Mouse (Mus musculus): Measurements from ENCODE around the gene Slc2a1.

Gene Slc2a1

GRCm38 (mm10) chr4:119082740-119083231, 25.7 kb upstream of the Slc2a1 start:
- no peak overlapping the region for H3K4me3 ChIP-seq (replicated peaks; ENCODE audit: low read length)
- H3K27me3 ChIP-seq (ENCODE audit: insufficient read depth, low read length), result no peaks in the 10 kb centered on the region
- TF ChIP-seq NANOG (IDR thresholded peaks at IDR 0.05; ENCODE audit: borderline replicate concordance, low read length) (no peak), POU5F1 (IDR thresholded peaks at IDR 0.05; ENCODE audit: borderline replicate concordance, low read length) (no peak), CTCF (conservative IDR thresholded peaks at IDR 0.05; ENCODE audit: low read length) (no peak)
- H3K36me3 ChIP-seq (ENCODE audit: insufficient read depth, low read length), result no peaks in the 10 kb centered on the region; the same call in 1 of the 2 replicates
- H3K4me1 ChIP-seq (replicated peaks; ENCODE audit: low read depth, low read length), result peaks cover 47% of the 10 kb centered on the region
- H3K9me3 ChIP-seq (ENCODE audit: low read length), result peaks cover 10% of the 10 kb centered on the region

DNA sequence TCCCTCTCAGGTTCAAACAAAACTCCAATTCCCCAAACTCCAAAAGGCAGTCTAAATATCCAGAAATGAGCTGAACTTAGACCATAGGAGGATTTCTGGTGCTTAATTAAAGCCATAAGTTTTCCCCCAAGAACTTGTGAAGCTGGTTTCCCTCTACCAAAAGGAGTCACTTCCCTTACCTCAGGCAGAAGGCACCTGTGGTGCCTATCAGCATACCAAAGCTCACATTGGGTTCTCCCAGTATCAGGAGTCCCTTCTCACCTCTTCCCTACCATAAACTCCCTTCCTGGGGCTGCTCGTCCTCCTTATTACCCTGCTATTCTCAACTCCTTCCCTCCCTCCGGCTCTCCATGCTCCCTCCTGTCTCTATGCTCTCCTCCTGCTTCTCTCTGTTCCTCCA, 20.1 kb upstream of the Slc2a1 start:
- Histone ChIP-seq H3K27me3 (ENCODE audit: insufficient read depth, low read length) (peaks cover 3% of the 10 kb centered on the region; the same call in 1 of the 2 replicates), H3K4me3 (replicated peaks; ENCODE audit: low read length) (peak overlapping the region; percentile 23; the same call in 1 of the 2 replicates), H3K4me1 (replicated peaks; ENCODE audit: low read depth, low read length) (peaks cover 58% of the 10 kb centered on the region), H3K36me3 (ENCODE audit: insufficient read depth, low read length) (no peaks in the 10 kb centered on the region), H3K9me3 (ENCODE audit: low read length) (no peaks in the 10 kb centered on the region)
- TF ChIP-seq CTCF (conservative IDR thresholded peaks at IDR 0.05; ENCODE audit: low read length), result no peak
- no peak; the same call in 1 of the 2 replicates for TF ChIP-seq NANOG (IDR thresholded peaks at IDR 0.05; ENCODE audit: borderline replicate concordance, low read length)
- peak; percentile 60; the same call in 1 of the 2 replicates for TF ChIP-seq POU5F1 (IDR thresholded peaks at IDR 0.05; ENCODE audit: borderline replicate concordance, low read length)

- H3K36me3 ChIP-seq (ENCODE audit: insufficient read depth, low read length), result no peaks in the 10 kb centered on the region
- H3K9me3 ChIP-seq (ENCODE audit: low read length), result peaks cover 8% of the 10 kb centered on the region; the same call in 1 of the 2 replicates
- peak overlapping the region; percentile 30 for H3K4me3 ChIP-seq (replicated peaks; ENCODE audit: low read length)
- peaks cover 9% of the 10 kb centered on the region for H3K27me3 ChIP-seq (ENCODE audit: insufficient read depth, low read length)
- H3K4me1 ChIP-seq (replicated peaks; ENCODE audit: low read depth, low read length), result peaks cover 71% of the 10 kb centered on the region
- no peak for TF ChIP-seq CTCF (conservative IDR thresholded peaks at IDR 0.05; ENCODE audit: low read length)
- no peak for TF ChIP-seq POU5F1 (IDR thresholded peaks at IDR 0.05; ENCODE audit: borderline replicate concordance, low read length)
- TF ChIP-seq NANOG (IDR thresholded peaks at IDR 0.05; ENCODE audit: borderline replicate concordance, low read length), result no peak
Measured at GRCm38 (mm10) chr4:119093890-119094289, 14.6 kb upstream of the Slc2a1 start.

DNA sequence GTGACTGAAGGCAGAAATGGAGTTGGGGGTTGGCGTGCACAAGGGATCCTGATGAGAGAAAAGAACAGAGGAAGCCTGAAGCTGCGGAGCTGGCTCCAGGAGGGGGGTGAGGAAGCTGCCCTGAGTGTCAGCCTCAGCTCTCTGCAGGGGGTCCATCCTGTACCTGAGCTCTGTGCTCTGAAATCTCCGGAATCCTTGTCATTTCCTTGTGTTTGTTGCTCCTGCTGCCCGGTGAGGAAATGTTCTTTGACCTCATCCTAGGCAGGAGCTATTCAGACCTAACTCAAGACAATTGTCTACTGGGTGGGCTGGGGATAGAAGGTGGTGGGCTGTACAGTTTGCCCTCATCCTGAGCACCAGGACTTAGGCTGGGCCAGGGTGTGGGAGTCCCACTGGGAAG, 13.5 kb upstream of the Slc2a1 start:
- Histone ChIP-seq H3K9me3 (ENCODE audit: low read length) (peaks cover 8% of the 10 kb centered on the region; the same call in 1 of the 2 replicates), H3K36me3 (ENCODE audit: insufficient read depth, low read length) (no peaks in the 10 kb centered on the region), H3K27me3 (ENCODE audit: insufficient read depth, low read length) (peaks cover 9% of the 10 kb centered on the region), H3K4me3 (replicated peaks; ENCODE audit: low read length) (peak overlapping the region; percentile 30), H3K4me1 (replicated peaks; ENCODE audit: low read depth, low read length) (peaks cover 60% of the 10 kb centered on the region)
- TF ChIP-seq POU5F1 (IDR thresholded peaks at IDR 0.05; ENCODE audit: borderline replicate concordance, low read length) (no peak), NANOG (IDR thresholded peaks at IDR 0.05; ENCODE audit: borderline replicate concordance, low read length) (peak; percentile 22; the same call in 1 of the 2 replicates), CTCF (conservative IDR thresholded peaks at IDR 0.05; ENCODE audit: low read length) (no peak)

GRCm38 (mm10) chr4:119096401-119096800, 12.1 kb upstream of the Slc2a1 start:
- no peak overlapping the region for H3K4me3 ChIP-seq (replicated peaks; ENCODE audit: low read length)
- peaks cover 56% of the 10 kb centered on the region for H3K4me1 ChIP-seq (replicated peaks; ENCODE audit: low read depth, low read length)
- peaks cover 6% of the 10 kb centered on the region; the same call in 1 of the 2 replicates for H3K27me3 ChIP-seq (ENCODE audit: insufficient read depth, low read length)
- no peak for TF ChIP-seq POU5F1 (IDR thresholded peaks at IDR 0.05; ENCODE audit: borderline replicate concordance, low read length)
- no peak for TF ChIP-seq CTCF (conservative IDR thresholded peaks at IDR 0.05; ENCODE audit: low read length)
- no peak for TF ChIP-seq NANOG (IDR thresholded peaks at IDR 0.05; ENCODE audit: borderline replicate concordance, low read length)
- no peaks in the 10 kb centered on the region for H3K36me3 ChIP-seq (ENCODE audit: insufficient read depth, low read length)
- H3K9me3 ChIP-seq (ENCODE audit: low read length), result peaks cover 8% of the 10 kb centered on the region; the same call in 1 of the 2 replicates

- Histone ChIP-seq H3K4me3 (replicated peaks; ENCODE audit: low read length) (no peak overlapping the region), H3K4me1 (replicated peaks; ENCODE audit: low read depth, low read length) (peaks cover 51% of the 10 kb centered on the region), H3K9me3 (ENCODE audit: low read length) (peaks cover 8% of the 10 kb centered on the region; the same call in 1 of the 2 replicates), H3K36me3 (ENCODE audit: insufficient read depth, low read length) (no peaks in the 10 kb centered on the region), H3K27me3 (ENCODE audit: insufficient read depth, low read length) (peaks cover 6% of the 10 kb centered on the region; the same call in 1 of the 2 replicates)
- TF ChIP-seq CTCF (conservative IDR thresholded peaks at IDR 0.05; ENCODE audit: low read length) (no peak), NANOG (IDR thresholded peaks at IDR 0.05; ENCODE audit: borderline replicate concordance, low read length) (no peak), POU5F1 (IDR thresholded peaks at IDR 0.05; ENCODE audit: borderline replicate concordance, low read length) (no peak)
Measured at GRCm38 (mm10) chr4:119097421-119097820, 11.1 kb upstream of the Slc2a1 start.

DNA sequence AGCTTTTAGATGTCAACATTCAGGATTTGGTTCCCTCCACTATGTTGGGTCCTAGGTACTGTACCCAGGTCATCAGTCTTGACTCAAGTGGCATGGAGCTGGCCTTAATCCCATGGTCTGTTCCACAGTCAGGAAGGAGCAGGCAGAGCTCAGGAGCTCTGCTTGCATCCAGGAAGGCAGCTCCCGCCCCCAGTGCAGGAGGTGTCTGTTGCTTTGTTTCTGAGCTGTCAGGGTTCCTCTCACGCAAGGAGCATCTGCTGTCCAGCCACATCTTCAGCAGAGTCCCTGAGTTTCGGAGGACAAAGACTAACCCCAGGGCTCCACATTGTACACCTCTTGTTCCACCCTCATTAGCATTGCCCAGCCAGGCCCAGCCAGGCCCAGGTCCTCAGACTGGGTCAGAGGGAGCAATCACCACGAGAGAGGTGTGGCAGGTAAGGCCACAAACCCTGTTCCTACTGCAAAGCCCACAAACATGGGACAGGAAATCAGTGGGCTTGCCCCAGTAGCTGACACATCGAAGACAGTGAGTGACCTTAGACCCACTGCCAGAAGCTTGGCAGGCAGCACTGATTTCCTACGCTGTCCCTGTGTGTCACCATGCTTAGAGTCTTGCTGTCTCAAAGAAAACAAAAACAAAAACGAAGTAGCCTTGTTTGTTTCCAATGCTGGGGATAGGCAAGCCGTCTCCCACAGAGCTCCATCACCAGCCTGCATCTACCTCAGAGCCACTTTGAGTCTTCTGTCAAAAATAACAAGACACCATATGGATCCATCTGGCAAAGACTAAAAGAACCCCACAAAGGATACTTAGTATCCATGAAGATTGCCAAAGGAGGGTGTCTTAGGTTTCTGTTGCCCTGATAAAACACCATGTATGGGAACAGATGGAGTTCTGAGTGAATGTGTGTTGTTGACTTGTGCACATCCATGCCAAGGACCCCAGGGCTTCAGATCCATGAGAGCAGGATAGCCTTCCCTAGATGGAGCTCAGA, 10.0 kb upstream of the Slc2a1 start:
- Histone ChIP-seq H3K4me1 (replicated peaks; ENCODE audit: low read depth, low read length) (peaks cover 56% of the 10 kb centered on the region), H3K27me3 (ENCODE audit: insufficient read depth, low read length) (peaks cover 6% of the 10 kb centered on the region; the same call in 1 of the 2 replicates), H3K36me3 (ENCODE audit: insufficient read depth, low read length) (no peaks in the 10 kb centered on the region), H3K4me3 (replicated peaks; ENCODE audit: low read length) (no peak overlapping the region), H3K9me3 (ENCODE audit: low read length) (peaks cover 8% of the 10 kb centered on the region; the same call in 1 of the 2 replicates)
- no peak for TF ChIP-seq POU5F1 (IDR thresholded peaks at IDR 0.05; ENCODE audit: borderline replicate concordance, low read length)
- no peak for TF ChIP-seq CTCF (conservative IDR thresholded peaks at IDR 0.05; ENCODE audit: low read length)
- TF ChIP-seq NANOG (IDR thresholded peaks at IDR 0.05; ENCODE audit: borderline replicate concordance, low read length), result no peak

GRCm38 (mm10) chr4:119101392-119101791, 7.1 kb upstream of the Slc2a1 start:
- H3K9me3 ChIP-seq (ENCODE audit: low read length), result peaks cover 5% of the 10 kb centered on the region; the same call in 1 of the 2 replicates
- no peaks in the 10 kb centered on the region for H3K27me3 ChIP-seq (ENCODE audit: insufficient read depth, low read length)
- H3K4me1 ChIP-seq (replicated peaks; ENCODE audit: low read depth, low read length), result peaks cover 55% of the 10 kb centered on the region
- TF ChIP-seq POU5F1 (IDR thresholded peaks at IDR 0.05; ENCODE audit: borderline replicate concordance, low read length) (no peak), CTCF (conservative IDR thresholded peaks at IDR 0.05; ENCODE audit: low read length) (no peak), NANOG (IDR thresholded peaks at IDR 0.05; ENCODE audit: borderline replicate concordance, low read length) (no peak)
- H3K36me3 ChIP-seq (ENCODE audit: insufficient read depth, low read length), result no peaks in the 10 kb centered on the region
- no peak overlapping the region for H3K4me3 ChIP-seq (replicated peaks; ENCODE audit: low read length)
